8 mouse cellular contexts compared by ENCODE assay signal in the genomic region with DNA sequence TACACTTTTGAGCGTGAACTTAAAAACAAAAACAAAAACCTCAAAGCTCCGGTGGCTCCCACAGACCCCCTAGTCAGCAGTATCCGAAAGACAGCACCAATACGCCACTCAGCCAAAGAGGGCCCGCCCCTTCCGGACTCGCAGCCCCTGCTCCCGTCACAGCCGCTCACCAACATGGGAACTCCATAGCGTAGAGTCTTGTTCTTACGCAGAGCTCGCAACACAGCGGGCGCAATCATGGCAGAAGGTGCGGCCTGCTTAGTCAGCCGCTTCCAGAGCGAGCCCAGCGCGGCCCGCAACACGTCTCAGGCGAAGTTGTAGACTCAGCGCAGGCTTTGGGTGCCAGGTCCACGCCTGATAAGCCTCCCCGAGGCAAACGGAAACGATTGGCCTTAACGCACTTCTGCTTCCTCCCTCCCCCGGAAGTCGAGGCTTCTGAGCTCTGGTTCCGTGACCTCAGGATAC. TPM values are rescaled to one million over a fixed set of nuclear protein-coding genes. Genes with fewer than 3 reads are reported as not detected.
A peak's percentile ranks its signal among the peaks of the same experiment; 100 is the strongest.
DNase-seq lines count a peak whose midpoint lies in the region; ATAC-seq and TF ChIP-seq lines count a peak whose summit lies in the region.

A gene (minus strand): TSS at position 401 of the 465 bp plus-strand sequence.

- DNase-seq in 416B (ENCODE audit: low read depth) = peak; percentile 92
- peak; percentile 91 for DNase-seq in heart, adult 8-10 months (ENCODE audit: low spot score)
- DNase-seq in kidney, adult 9 months = peak; percentile 91
- peak; percentile 86 for DNase-seq in limb, embryonic 14.5 days (ENCODE audit: low spot score)
- peak; percentile 90 for DNase-seq in midbrain, postnatal 0 days (ENCODE audit: low spot score)
- DNase-seq in spleen, postnatal 14 days (ENCODE audit: low spot score in 2 of 2) = peak; percentile 47 to 72

- H3K36me3 ChIP-seq in embryonic facial prominence, embryonic 15.5 days = no peaks in the 10 kb centered on the region
- no peaks in the 10 kb centered on the region for H3K36me3 ChIP-seq in limb, embryonic 14.5 days (ENCODE audit: control insufficient read depth, insufficient read depth, low read length)
- no peaks in the 10 kb centered on the region for H3K36me3 ChIP-seq in midbrain, postnatal 0 days (ENCODE audit: insufficient read depth, low read length)

- H3K27me3 ChIP-seq in embryonic facial prominence, embryonic 15.5 days = no peaks in the 10 kb centered on the region
- H3K27me3 ChIP-seq in limb, embryonic 14.5 days (ENCODE audit: control insufficient read depth, insufficient read depth, low read length) = no peaks in the 10 kb centered on the region
- no peaks in the 10 kb centered on the region for H3K27me3 ChIP-seq in midbrain, postnatal 0 days (ENCODE audit: insufficient read depth, low read length)

- peak; percentile 61; the same call in 1 of the 2 replicates for TF ChIP-seq POLR2A in bone marrow, adult 2 months (IDR thresholded peaks at IDR 0.05; ENCODE audit: borderline replicate concordance, control insufficient read depth, low read depth, low read length)
- TF ChIP-seq POLR2A in limb, embryonic 14.5 days (IDR thresholded peaks at IDR 0.05; ENCODE audit: borderline replicate concordance, extremely low read depth, insufficient read depth, insufficient read length) = no peak

- H3K4me3 ChIP-seq in bone marrow, adult 2 months (replicated peaks; ENCODE audit: control insufficient read depth, low read depth, low read length) = peak within 1 kb of the TSS; percentile 98
- H3K4me3 ChIP-seq in embryonic facial prominence, embryonic 15.5 days (replicated peaks) = peak within 1 kb of the TSS; percentile 77
- H3K4me3 ChIP-seq in limb, embryonic 14.5 days (replicated peaks; ENCODE audit: low read length) = peak within 1 kb of the TSS; percentile 73
- H3K4me3 ChIP-seq in midbrain, postnatal 0 days (ENCODE audit: low read depth, low read length) = peak within 1 kb of the TSS; percentile 68

- H3K9ac ChIP-seq in embryonic facial prominence, embryonic 15.5 days = peak within 1 kb of the TSS; percentile 69
- peak within 1 kb of the TSS; percentile 67 for H3K9ac ChIP-seq in limb, embryonic 14.5 days (ENCODE audit: low read depth, low read length, severe bottlenecking)
- H3K9ac ChIP-seq in midbrain, postnatal 0 days (replicated peaks; ENCODE audit: low read length, poor library complexity, severe bottlenecking) = peak within 1 kb of the TSS; percentile 83

- peak within 1 kb of the TSS; percentile 52 for H3K4me2 ChIP-seq in embryonic facial prominence, embryonic 15.5 days (replicated peaks)
- peak within 1 kb of the TSS; percentile 65 for H3K4me2 ChIP-seq in limb, embryonic 14.5 days (replicated peaks; ENCODE audit: low read depth, low read length, severe bottlenecking)
- peak within 1 kb of the TSS; percentile 59 for H3K4me2 ChIP-seq in midbrain, postnatal 0 days (ENCODE audit: low read depth, low read length, poor library complexity, severe bottlenecking)

- peak; percentile 97 for ATAC-seq in embryonic facial prominence, embryonic 15.5 days (ENCODE audit: insufficient number of reproducible peaks, low FRiP score, low TSS enrichment, low read depth)
- ATAC-seq in limb, embryonic 14.5 days (ENCODE audit: low FRiP score, low read depth) = peak; percentile 97
- ATAC-seq in midbrain, postnatal 0 days (ENCODE audit: low FRiP score) = peak; percentile 97

- no peaks in the 10 kb centered on the region for H3K9me3 ChIP-seq in embryonic facial prominence, embryonic 15.5 days (replicated peaks)
- no peaks in the 10 kb centered on the region for H3K9me3 ChIP-seq in limb, embryonic 14.5 days (ENCODE audit: control insufficient read depth, low read length)
- H3K9me3 ChIP-seq in midbrain, postnatal 0 days (ENCODE audit: low read length) = no peaks in the 10 kb centered on the region

- H3K27ac ChIP-seq in bone marrow, adult 2 months (ENCODE audit: control insufficient read depth, insufficient read depth, low read depth, low read length, poor library complexity) = peak within 1 kb of the TSS; percentile 99
- H3K27ac ChIP-seq in embryonic facial prominence, embryonic 15.5 days (replicated peaks) = peak within 1 kb of the TSS; percentile 94
- H3K27ac ChIP-seq in limb, embryonic 14.5 days (replicated peaks; ENCODE audit: low read depth, low read length) = peak within 1 kb of the TSS; percentile 92
- peak within 1 kb of the TSS; percentile 92 for H3K27ac ChIP-seq in midbrain, postnatal 0 days (ENCODE audit: low read depth, low read length)

- WGBS in bone marrow, adult 2 months = under 1% methylated on average over 31 of the region's 31 CpGs
- WGBS in embryonic facial prominence, embryonic 15.5 days = under 1% methylated on average over 31 of the region's 31 CpGs
- under 1% methylated on average over 31 of the region's 31 CpGs for WGBS in limb, embryonic 14.5 days
- under 1% methylated on average over 31 of the region's 31 CpGs for WGBS in midbrain, postnatal 0 days

- TF ChIP-seq CTCF in bone marrow, adult 2 months (IDR thresholded peaks at IDR 0.05; ENCODE audit: control insufficient read depth, insufficient read depth, low read length) = no peak
- no peak for TF ChIP-seq CTCF in midbrain, postnatal 0 days (IDR thresholded peaks at IDR 0.05)

- H3K4me1 ChIP-seq in bone marrow, adult 2 months (ENCODE audit: control insufficient read depth, insufficient read depth, low read length) = no peaks in the 10 kb centered on the region
- 0 out of 2 replicates have a peak, but pooled peaks cover 2% of the 10 kb centered on the region for H3K4me1 ChIP-seq in embryonic facial prominence, embryonic 15.5 days
- H3K4me1 ChIP-seq in limb, embryonic 14.5 days (ENCODE audit: control insufficient read depth, insufficient read depth, low read length) = 0 out of 2 replicates have a peak, but pooled peaks cover 2% of the 10 kb centered on the region
- H3K4me1 ChIP-seq in midbrain, postnatal 0 days (ENCODE audit: insufficient read depth, low read length) = no peaks in the 10 kb centered on the region

RNA-seq across cellular contexts. Expression of the gene that starts here (rescaled TPM):
- polyA plus RNA-seq in bone marrow, adult 2 months (2011; ENCODE audit: insufficient read depth, insufficient read length, low replicate concordance, missing spikeins) = 53.3 and 71.8 TPM in 2 replicates
- 119 and 123 TPM in 2 replicates for polyA plus RNA-seq in embryonic facial prominence, embryonic 15.5 days (2015; fragmentation: Nextera tagmentation; extraction: Ambion mirVana)
- total RNA-seq in heart, adult 8-10 months (2022) = 10 to 100 TPM; 59.2 to 68.2 (median 63.6) TPM
- polyA plus RNA-seq in limb, embryonic 14.5 days (2012; rRNA removed) = 79.2 and 102 TPM in 2 replicates
- 137 and 139 TPM in 2 replicates for polyA plus RNA-seq in limb, embryonic 14.5 days (2014; fragmentation: Nextera tagmentation; extraction: Ambion mirVana)
- 55.1 and 103 TPM in 2 replicates for total RNA-seq in midbrain, postnatal 0 days (2014; rRNA removed)
- polyA plus RNA-seq in midbrain, postnatal 0 days (2015; fragmentation: Nextera tagmentation; extraction: Ambion mirVana) = 131 and 139 TPM in 2 replicates

Comparison
In these comparisons a context has a peak if more than half of its experiments do, and no peak if none do; other contexts are left out.
1. Peak in every context shown above with its lines: DNase-seq, ATAC-seq, H3K4me3 ChIP-seq and H3K27ac ChIP-seq.